Mouse (Mus musculus) Muller cell, postnatal 12 days (primary cell): ENCODE results near the gene Klhl35.
"Not testable (repeated sequence)": the region's sequence is repeated elsewhere in the genome, so short reads cannot be mapped to it uniquely, and the experiment has no call there.

ENCODE experiments used
- DNase-seq: peaks from one replicate; pipeline ENCODE4 v3.0.0-alpha.2; 2015; ENCODE audit errors: inconsistent ontology term

Gene Klhl35

DNA sequence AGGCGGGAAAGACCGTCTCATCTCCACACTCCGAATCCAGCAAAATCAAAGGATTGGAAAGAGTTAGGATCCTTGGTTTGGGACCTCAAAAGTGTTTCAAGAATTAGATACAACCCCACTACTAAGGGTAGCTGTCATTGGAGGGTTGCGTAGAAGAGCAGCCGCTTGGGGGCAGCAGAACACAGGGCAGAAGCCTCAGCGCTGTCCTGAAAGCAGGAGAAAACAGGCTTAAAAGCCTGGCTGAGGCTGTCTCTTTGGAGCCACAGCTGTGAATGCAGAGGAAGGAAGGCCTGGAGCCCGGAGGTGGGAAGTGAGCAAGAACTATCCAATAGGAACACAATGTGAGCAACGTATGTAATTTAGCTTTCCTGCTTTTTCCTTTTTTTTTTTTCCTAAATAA, 34.4 kb downstream of the Klhl35 start:
- peak; percentile 51 for DNase-seq

- no peak for DNase-seq
These were observed 34.9 kb downstream of the Klhl35 start for GRCm38 (mm10) chr7:99500655-99501054.

DNA sequence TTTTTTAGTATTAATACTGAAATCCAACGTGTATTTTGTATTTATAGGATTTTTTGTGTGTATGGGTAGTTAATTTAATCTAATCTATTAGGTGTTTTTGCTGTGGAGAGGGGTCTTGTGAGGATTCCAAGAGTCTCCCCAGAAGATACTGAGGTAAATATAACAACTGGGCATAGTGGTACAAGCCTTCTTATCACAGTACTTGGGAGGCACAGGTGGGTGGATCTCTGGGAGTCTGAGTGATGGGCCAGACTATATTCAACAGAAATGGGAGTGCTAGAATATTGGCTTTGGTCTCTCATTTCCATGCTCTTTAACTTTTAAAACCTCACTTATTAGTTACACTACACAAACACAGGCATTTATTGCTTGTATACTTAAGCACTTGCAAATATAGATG, 35.3 kb downstream of the Klhl35 start:
- DNase-seq, result no peak

GRCm38 (mm10) chr7:99504556-99504955, 38.8 kb downstream of the Klhl35 start:
- DNase-seq, result no peak

GRCm38 (mm10) chr7:99508187-99508586, 42.4 kb downstream of the Klhl35 start:
- not testable (repeated sequence) for DNase-seq

GRCm38 (mm10) chr7:99510087-99510501, 44.3 kb downstream of the Klhl35 start:
- peak; percentile 44 for DNase-seq

- DNase-seq, result no peak
These were observed 50.4 kb downstream of the Klhl35 start for GRCm38 (mm10) chr7:99516092-99516813.

- no peak for DNase-seq
These were observed 51.0 kb downstream of the Klhl35 start for GRCm38 (mm10) chr7:99516814-99517157.

- peak; percentile 56 for DNase-seq
These were observed 53.3 kb downstream of the Klhl35 start for GRCm38 (mm10) chr7:99518954-99519644.

- DNase-seq, result no peak
These were observed 57.3 kb downstream of the Klhl35 start for GRCm38 (mm10) chr7:99523121-99523520.
